Mouse (Mus musculus) embryo, embryonic 9.5 days (tissue): ENCODE data around the gene Lhx2.

Experiments used
- DNase-seq: peaks from one replicate; pipeline ENCODE4 v3.0.0-alpha.2; 2017; ENCODE audit errors: extremely low spot score

The Lhx2 gene

GRCm38 (mm10) chr2:38405356-38405755 lies 66.3 kb downstream of the Lhx2 start:
- DNase-seq, result no peak

- no peak for DNase-seq
Measured at GRCm38 (mm10) chr2:38409309-38409708, 70.2 kb downstream of the Lhx2 start.

GRCm38 (mm10) chr2:38410227-38410626 lies 71.1 kb downstream of the Lhx2 start:
- DNase-seq, result no peak

- no peak for DNase-seq
Measured at GRCm38 (mm10) chr2:38412599-38413177, 73.6 kb downstream of the Lhx2 start.

- peak; percentile 65 for DNase-seq
Measured at GRCm38 (mm10) chr2:38417970-38418369, 78.9 kb downstream of the Lhx2 start.
